Mouse (Mus musculus): ENCODE results near the gene Miga2.
"Not testable (repeated sequence)": the region's sequence is repeated elsewhere in the genome, so short reads cannot be mapped to it uniquely, and the experiment has no call there.

Miga2 gene

DNA sequence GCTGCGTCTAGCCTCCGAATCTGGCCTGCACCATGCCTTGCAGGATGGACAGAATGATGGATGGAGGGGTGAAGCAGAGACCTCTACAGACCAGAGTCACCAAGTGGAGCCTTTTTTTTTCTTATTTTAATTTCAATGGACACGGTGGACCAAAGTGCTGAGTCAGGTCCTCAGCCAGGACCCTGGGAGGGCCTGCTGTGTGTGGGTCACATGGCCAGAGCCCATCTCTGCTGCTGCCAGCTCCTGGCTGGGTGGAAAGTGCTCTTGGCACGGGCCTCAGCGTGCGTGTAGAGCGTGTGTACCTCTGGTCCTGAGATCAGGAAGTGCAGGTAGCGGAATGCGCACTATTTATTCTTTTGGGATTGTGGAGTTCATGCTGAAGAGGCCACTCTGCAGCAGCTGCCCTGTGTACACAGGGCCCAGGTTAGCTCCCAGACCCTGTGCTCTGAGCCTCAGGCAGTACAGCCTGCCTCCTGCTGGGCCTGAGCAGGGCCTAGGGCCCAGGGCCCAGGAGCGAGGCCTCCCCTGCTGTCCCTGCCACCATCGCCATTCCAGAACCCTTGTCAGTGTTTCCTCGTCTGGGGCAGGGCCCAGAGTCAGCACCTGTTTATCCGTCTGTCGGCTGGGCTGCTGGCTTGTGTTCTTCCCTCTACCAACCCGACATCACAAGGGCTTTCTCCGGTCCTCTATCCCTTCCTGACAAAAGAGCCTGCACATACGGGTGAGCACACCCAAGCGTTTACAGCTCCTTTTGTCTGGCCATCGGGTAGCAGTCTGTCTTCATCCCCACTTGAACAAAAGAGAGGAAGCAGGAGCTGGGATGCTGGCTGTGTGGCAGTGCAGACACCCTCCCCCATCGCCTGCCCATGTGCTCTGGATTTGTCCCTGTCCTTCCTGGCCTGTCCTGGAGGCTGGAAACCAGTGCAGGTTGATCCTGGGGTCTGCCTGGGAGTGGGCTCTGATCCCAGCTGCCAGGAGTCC, 35.4 kb downstream of the Miga2 start:
- DNase-seq: no peak

DNA sequence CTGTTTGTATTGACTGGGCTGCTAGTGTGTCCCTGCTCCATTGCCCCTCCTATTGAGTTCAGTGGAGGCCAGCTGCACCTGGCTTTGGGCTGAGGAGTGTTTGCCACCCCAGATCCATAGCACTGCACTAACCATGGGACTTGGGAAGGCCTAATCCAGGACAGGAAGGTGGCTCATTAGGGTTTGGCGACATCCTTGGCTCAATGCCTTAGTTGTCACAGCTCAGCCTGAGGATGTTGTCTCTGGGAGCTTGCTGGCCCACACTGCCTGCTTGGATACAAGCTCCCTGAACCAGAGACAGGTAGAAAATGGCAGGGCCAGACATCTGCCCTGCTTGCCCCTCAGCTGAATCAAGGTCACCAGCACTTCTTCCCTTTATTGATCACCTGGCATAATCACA, 37.5 kb downstream of the Miga2 start:
- no peak for DNase-seq

DNA sequence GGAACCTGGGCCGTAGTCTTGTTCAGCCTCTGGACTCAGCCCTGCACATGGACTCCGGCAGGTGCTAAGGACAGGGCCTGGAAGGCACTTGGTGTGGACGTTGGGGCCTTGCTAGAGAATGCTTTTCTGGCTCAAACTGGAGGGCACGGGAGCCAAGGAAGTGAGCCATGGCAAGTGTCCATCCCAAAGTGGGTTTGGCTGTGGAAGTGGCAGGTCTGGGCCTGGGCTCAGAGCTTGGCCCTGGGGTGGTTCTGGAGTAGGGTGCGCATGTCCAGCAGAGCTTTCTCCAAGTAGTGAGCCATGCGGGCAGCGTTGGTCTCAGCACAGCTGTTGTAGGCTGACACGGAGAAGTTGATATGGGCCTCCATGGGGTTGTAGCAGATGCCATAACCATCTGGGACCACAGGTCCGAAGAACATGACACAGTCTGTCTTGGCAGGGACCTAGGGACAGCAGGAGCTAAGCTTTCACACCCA, 38.4 kb downstream of the Miga2 start:
- no peak for DNase-seq

DNA sequence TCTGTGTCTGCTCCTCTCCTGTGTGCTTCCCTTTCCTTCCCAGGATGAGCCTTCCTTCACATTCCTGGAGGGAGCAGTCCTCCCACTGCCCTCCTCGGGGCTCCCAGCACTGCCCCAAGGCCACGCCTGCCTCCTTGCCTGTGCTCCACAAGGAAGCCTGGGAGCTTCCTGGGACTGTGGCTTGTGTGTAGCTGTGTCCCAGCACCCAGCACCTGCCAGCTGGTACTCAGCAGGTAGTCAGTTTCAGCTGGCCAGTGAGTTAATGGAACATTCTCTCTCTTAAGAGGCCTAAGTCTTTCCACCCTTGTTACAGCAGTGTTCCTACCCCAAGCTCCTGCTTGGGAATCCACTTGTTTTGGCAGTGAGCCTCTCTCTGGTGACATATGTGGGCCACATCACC, 38.8 kb downstream of the Miga2 start:
- no peak for DNase-seq

DNA sequence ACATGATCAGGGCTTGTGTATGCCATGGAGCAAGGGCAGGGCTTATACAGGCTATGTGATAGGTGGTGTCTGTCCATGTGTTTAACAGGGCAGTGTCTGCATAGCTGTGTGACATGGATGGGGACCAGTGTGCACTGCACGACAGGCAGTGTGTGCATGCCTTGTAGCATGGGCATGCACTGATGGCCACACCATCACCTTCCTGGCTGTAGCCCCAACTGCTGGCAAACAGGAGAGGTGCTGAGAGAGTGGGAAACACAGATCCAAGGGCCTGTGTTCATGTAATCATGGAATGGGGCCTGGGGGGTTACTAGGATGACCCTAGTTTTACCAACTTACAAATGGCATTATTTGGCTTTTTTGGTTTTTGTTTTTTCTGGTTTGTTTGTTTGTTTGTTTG, 39.8 kb downstream of the Miga2 start:
- DNase-seq: no peak

DNA sequence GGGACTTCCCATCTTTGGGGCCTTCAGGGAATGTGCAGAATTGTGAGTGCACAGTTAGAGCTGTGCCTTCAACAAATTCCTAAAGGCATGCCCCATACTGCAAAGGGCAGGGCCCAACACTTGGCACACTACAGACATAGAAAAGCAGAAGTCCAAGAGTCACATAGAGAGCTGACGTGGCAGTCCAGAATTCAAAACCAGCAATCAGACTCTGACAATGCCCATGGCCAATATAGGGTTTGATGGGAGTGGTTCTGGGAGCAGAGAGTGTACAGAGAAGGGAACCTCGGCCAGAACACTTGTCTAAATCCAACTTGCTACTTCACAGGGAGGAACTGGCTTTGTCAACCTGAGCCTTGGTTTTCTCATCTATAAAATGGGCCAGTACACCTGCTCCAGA, 43.2 kb downstream of the Miga2 start:
- DNase-seq: no peak

DNA sequence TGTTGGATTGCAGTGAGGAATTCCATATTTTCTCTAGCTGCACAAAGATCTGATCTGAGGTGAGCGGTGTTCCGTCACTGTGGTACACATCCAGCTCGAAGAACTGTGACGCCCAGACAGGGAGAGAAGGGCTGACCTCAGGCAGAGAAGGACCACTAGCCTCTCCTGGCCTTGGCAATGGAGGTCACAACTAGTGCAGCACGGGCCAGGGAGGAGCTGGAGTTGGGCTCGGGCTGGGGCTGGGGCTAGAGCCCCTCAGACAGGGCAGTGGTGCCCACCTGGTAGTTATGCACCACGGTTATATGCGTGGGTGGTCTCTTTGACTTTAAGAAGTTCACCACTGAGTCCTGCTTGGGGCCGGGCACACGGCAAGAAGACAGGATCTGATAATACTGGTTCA, 43.7 kb downstream of the Miga2 start:
- no peak for DNase-seq

DNA sequence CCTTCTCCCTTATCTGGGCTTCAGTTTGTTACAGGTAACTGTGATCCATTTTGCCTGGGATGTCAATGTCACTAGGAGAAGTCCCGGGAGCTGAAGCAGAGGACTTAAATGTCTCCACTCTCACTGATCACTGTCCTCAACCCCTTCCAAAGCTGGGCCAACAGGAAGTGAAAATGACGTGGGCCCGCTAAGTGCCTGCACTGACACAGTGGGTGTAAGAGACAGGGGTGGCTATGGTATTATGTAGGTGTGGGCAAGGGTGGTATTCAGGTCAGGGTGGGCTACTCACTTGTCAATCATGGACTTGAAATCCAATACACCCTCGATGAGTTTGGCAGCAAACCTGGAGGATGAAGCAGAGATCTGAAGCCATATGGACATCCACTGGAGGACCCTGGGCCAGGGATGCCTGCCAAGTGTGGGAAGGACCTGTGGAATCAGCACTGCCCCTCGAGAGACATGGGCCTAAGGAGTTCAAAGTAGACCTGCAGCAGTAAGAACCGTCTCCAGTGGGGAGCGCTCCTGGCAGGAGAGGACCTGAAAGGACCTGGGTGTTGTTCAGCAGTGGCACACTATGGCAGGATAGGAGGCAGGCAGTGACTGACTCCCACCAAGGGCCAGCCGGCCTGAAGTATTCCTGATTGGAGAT, 44.5 kb downstream of the Miga2 start:
- no peak for DNase-seq

DNA sequence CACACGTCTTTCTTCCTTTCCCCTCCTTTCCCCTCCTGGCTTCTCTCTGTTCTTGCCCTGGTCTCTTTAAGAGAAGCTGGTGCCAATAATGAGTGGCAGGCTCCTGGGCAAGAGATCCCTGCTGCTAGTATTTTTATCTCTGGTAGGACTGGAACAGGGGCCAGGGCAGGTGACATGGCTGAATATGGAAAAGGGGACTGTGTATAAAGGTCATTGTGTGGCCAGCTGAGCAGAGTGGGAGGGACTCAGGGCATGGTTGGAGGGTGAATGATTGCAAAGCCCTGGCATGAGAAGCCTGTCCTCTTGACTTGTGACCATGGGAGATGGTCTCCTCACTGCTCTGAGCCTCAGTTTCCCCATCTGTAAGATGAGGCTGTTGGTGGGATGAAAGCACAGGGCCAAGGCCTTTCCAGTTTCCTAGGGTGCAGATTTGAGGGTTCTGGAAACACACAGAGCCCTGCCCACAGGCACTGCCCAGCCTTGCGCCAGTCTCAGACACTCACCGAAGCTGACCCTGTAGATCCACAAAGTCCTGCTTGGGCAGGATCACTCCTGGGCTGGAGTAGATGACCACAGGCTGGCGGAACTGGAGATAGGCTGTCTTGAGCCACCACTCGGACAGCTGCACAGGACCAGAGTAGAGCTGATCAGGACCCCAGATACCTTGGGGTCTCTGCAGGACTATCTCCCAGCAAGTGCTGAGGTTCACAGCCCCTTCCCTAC, 45.6 kb downstream of the Miga2 start:
- DNase-seq: no peak

DNA sequence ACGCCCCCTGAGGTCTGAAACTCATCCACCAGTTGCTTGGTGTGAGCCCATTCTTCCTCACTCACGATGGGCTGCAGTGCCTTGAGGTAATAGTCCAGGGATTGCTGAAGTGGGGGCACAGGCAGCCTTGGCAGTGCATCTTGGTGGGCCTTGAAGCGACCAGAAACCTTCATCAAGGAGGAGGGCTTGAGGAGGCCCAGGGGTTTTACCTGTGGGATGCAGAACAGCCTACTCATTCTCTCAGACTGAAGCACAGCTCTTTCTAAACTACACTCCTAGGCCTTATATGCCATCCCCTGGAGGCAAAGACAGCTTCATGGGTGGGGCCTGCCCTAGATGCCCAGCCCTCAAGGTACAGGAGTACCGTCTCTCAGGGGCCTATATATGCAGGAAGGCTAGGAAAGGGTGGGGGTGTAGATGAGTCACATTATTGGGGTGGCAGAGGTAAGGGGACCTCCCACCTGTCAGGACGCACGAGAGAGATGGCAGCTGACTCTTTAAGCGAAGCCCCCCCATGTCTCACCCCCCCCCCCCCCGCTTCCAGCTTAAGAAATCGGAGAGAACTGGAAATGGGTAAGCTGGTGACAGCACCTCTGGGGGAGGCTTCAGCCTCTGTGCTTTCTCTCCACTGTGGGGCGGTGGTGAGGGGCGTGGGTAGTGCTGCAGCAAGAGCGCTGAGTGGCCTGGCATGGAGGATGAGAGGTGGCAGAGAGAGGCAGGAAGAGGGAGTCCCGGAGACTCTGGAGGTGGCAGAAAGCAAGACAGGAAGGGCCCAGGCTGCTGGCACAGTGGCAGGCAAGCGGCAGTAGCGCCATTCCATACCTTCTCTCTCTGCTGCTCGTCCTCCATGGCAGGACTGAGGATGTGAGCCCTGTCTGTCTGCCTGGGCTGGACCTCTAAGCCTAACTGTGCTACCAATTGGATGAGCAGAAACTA, 49.3 kb downstream of the Miga2 start:
- DNase-seq: no peak

DNA sequence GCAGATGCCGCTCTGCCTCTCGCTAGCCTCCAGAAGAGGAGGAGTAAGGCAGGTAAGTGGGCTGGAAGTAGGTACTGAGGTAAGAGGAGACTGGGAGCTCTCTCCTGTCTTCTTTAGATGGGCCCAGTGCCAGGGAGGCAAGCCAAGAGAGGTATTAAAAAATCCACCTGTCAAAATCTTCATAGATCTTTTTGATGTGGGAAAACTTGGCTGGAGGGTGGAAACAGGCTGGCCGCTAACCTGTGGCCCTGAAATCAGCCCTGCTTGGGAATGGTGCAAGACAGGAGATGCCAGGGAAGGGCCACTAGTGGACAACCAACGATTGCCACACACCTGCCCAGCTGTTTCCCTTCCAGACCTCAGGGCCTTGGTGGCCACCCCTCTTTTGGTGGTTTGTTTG, 50.1 kb downstream of the Miga2 start:
- no peak for DNase-seq

DNA sequence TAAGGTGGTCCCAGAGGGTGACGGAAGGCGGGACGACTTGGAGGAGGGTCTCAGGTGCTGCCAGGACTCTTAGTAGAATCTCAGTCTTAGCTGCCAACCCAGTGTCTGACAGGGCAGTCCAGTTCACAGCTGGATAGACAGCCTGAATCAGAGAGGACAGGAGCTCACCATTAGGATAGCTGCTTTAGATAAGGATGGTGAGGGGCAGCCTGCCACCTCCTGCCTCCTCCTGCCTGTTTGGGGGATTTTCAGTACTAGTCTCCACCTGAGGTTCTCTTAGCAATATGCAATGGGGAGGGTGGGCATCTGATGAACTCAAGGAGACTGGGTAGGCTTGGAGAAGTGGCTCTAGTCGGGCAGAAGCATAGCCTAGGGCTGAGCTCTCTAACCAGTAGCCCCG, 50.6 kb downstream of the Miga2 start:
- no peak for DNase-seq

DNA sequence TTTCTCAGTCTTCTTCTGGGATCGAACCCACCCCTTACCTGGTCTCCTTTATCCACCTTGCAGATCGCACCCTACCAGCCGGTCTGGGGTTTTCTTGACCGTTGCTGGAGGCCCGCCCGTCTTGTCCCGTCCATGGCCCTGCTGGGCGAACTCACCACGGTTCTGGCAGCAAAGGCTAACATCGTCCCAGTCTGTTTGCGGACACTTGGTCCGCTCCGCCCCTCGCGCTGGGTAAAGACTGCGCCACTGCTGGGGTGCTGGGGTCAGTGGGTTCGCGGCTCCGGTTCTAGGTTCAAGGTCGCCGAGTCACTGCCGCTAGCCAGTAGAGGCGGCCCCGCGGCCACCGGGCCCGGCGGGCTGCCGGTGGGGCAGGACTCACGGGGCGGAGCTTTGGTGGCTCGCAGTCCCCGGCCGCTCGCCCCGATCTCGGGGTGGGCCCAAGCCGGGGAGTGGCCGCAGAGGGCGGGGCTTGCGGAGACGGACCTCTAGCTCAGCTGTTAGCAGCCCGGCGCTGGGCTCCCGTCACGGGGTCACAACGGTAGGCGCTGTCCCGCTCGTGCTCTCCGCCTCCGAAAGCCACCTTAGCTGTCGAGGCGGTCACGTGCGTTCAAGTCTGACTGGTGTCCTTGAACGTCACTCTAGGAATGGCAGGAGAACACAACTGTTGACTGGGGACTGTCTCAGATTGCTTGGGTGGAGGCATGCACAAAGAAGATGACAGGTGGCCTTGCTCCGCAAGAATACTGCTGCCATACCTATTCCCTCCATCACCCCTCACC, 51.3 kb downstream of the Miga2 start, which contains the start of gene Crat:
Crat (minus strand) TSS at position 657 of the 779 bp plus-strand sequence.
- peak; percentile 84 to 85 for DNase-seq

DNA sequence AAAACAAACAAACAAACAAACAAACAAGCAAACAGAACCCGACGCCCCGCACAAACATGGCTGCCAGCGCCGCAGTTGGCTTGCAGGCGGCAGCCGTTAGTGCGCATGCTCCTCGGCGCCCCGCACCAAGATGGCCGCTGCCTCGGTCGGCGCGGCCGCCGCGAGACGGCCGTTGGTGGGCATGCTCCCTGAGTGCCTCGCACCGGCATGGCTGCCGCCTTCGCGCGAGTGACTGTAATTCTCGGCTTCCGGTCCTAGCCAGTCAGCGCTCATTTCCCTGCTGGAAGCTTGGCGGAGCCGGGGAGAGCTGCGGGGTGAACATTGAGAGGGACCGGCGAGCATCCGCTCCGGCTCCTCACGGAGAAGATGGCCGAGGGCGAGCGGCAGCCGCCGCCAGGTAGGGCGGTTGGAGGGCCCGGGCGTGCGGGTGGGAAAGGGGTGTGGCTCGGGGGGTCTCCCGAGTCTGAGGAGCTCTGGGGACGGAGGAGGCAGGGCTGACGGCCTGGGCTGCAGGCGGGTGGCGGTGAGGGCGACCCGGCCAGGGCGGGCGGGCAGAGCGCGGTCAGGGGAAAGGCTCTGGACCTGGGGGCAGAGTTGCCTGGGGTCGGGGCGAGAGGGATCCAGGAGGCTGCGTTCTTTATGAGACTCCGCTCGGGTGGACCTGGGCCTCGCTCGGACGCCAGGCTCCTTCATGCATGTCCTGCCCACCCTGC, 52.1 kb downstream of the Miga2 start, which contains the start of gene Ptpa:
Ptpa (plus strand) TSS at position 104 of the 713 bp plus-strand sequence.
- DNase-seq: peak; percentile 88 to 92

DNA sequence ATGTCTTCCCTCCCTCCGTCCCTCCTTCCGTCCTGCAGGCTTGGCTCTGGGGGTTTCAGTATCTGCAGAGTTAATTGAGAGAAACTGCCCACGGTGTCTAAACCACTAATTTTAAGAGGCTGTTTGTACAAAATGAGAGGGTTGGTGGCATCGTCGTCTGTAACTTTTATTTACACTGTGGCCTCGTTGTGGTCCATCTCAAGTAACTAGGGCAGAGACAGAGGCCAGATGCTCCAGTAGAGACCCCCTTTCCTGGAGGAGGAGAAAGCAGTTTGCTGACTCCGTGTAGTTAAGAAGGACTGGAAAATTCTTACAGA, 52.6 kb downstream of the Miga2 start:
- DNase-seq: no peak

DNA sequence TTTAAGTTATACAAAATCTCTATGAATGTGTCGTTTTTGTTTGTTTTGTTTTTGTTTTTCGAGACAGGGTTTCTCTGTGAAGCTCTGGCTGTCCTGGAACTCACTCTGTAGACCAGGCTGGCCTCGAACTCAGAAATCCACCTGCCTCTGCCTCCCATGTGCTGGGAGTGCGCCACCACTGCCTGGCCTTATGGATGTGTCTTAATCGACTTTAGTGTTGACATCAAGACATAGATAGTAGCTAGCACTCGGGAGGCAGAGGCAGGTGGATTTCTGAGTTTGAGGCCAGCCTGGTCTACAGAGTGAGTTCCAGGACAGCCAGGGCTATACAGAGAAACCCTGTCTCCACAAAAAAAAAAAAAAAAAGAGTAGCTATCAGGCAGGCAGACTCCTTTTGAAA, 53.1 kb downstream of the Miga2 start:
- not testable (repeated sequence) for DNase-seq

DNA sequence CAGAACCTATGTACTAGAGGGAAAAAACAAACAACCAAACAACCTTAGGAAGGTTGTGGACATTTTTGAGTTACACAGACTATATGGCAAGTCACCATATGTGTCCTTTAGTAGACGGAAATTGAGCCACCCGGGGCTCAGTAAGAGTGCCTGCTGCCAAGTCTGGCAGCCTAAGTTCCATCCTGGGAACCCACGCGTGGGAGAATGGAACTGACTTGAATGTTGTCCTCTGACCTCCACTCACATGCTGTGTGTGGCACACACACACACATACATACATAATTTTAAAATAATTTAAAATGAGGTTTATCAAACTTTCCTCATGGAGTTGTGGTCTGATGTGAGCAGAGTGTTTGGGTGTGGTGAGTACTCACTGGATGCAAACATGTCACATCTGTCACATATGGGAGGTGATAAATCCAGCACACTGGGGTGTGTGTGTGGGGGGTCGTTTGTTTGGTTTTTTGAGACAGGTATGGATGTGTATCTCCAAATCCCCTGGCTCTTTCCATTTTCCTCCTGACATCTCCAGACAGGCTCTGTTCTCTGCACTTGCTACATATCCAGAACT, 53.6 kb downstream of the Miga2 start:
- DNase-seq: no peak

DNA sequence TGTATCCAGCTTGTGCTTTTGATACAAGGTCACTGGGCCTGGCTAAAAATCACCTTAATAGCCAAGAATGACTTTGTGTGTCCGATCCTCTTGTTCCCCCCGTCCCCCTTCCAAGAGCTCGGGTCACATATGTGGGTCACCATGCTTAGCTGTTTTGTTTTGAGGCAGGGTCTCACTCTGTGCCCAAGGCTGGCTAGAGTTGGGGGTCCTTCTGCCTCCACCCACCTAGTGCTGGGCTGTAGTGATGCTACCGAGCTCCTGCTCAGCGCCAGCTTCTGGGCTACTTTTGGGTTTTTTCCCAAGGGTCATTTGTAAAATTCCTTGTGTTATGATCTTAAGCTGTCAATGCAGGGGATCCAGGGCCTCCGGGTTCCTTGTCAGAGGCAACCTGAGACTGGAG, 54.2 kb downstream of the Miga2 start:
- no peak for DNase-seq

DNA sequence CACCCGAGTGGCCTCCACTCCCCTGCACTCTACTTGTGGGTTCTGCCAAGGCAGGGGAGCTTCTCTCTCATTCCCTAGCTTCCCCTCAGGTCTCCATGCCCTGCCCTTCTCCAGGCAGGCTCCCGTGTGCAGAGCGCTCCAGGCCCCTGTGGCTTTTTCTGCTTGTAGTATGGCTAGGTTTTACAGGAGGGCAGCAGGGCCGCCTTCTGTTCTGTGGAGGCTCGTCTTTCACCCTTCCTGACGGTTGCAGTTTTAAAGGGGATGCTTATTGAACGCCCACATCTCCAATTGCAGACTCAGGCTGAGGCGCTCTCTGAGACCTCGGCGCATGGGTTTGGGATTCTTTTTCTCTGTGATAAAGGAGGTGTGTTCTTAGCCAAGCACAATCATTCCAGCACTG, 55.1 kb downstream of the Miga2 start:
- no peak for DNase-seq

DNA sequence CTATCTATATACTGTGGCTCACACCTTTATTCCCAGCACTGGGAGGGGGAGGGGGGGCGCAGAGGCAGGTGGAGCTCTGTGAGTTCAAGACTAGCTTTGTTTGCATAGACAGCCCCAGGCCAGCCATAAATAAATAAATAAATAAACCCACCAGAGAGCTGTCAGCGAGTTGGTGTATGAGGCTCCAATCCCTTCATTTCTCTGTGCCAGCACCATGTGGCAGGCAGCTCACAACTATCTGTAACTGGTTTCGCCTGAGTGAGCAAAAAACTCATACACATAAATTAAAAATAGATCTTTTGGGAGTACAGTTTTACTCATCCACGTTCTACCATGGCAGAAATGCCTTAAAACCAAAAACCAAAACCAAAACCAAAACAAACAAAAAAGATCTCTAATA, 57.4 kb downstream of the Miga2 start:
- no peak for DNase-seq

Data from spleen, adult 18-20 months (tissue).